Mouse (Mus musculus): Measurements from ENCODE around the gene Asf1b. TPM values are rescaled to one million over a fixed set of nuclear protein-coding genes. Genes with fewer than 3 reads are reported as not detected.
"Not testable (repeated sequence)": the region's sequence is repeated elsewhere in the genome, so short reads cannot be mapped to it uniquely, and the experiment has no call there.

Gene Asf1b
- total RNA-seq, 2 experiments from 2014 or later, result 0.37 to 0.42 TPM

GRCm38 (mm10) chr8:83955958-83956218, 581 bp downstream of the Asf1b start:
- no peak for DNase-seq (ENCODE audit: low spot score in 2 of 2)

GRCm38 (mm10) chr8:83956789-83957188, 1.5 kb downstream of the Asf1b start:
- no peak for DNase-seq (ENCODE audit: low spot score in 2 of 2)

- DNase-seq (ENCODE audit: low spot score in 2 of 2), result no peak
Measured at GRCm38 (mm10) chr8:83964015-83964765, 8.9 kb downstream of the Asf1b start.

- no peak for DNase-seq (ENCODE audit: low spot score in 2 of 2)
Measured at GRCm38 (mm10) chr8:83967701-83968100, 12.4 kb downstream of the Asf1b start.

GRCm38 (mm10) chr8:83971121-83971520, 15.8 kb downstream of the Asf1b start:
- DNase-seq (ENCODE audit: low spot score in 2 of 2), result no peak

GRCm38 (mm10) chr8:83971661-83972060, 16.4 kb downstream of the Asf1b start:
- no peak for DNase-seq (ENCODE audit: low spot score in 2 of 2)

GRCm38 (mm10) chr8:83972150-83973120, 17.1 kb downstream of the Asf1b start, which contains the start of gene Prkaca:
Gene Prkaca, plus strand, starts transcription at chr8:83972993.
- peak; percentile 99 for DNase-seq (ENCODE audit: low spot score in 2 of 2)

- DNase-seq (ENCODE audit: low spot score in 2 of 2), result no peak
Measured at GRCm38 (mm10) chr8:83973161-83974031, 18.1 kb downstream of the Asf1b start.

- no peak for DNase-seq (ENCODE audit: low spot score in 2 of 2)
Measured at GRCm38 (mm10) chr8:83974521-83974920, 19.2 kb downstream of the Asf1b start.

GRCm38 (mm10) chr8:83976101-83976630, 20.9 kb downstream of the Asf1b start:
- DNase-seq (ENCODE audit: low spot score in 2 of 2), result no peak

GRCm38 (mm10) chr8:83976779-83977350, 21.6 kb downstream of the Asf1b start:
- no peak for DNase-seq (ENCODE audit: low spot score in 2 of 2)

- DNase-seq (ENCODE audit: low spot score in 2 of 2), result no peak
Measured at GRCm38 (mm10) chr8:83977646-83978045, 22.3 kb downstream of the Asf1b start.

- no peak for DNase-seq (ENCODE audit: low spot score in 2 of 2)
Measured at GRCm38 (mm10) chr8:83978200-83978599, 22.9 kb downstream of the Asf1b start.

GRCm38 (mm10) chr8:83980250-83980649, 24.9 kb downstream of the Asf1b start:
- no peak for DNase-seq (ENCODE audit: low spot score in 2 of 2)

- no peak for DNase-seq (ENCODE audit: low spot score in 2 of 2)
Measured at GRCm38 (mm10) chr8:83980845-83981244, 25.5 kb downstream of the Asf1b start.

GRCm38 (mm10) chr8:83981533-83981932, 26.2 kb downstream of the Asf1b start:
- DNase-seq (ENCODE audit: low spot score in 2 of 2), result no peak

- DNase-seq (ENCODE audit: low spot score in 2 of 2), result no peak
Measured at GRCm38 (mm10) chr8:83982449-83982848, 27.1 kb downstream of the Asf1b start.

- not testable (repeated sequence) for DNase-seq (ENCODE audit: low spot score in 2 of 2)
Measured at GRCm38 (mm10) chr8:83983222-83983621, 27.9 kb downstream of the Asf1b start.

- DNase-seq (ENCODE audit: low spot score in 2 of 2), result no peak
Measured at GRCm38 (mm10) chr8:83989243-83989642, 33.9 kb downstream of the Asf1b start.

GRCm38 (mm10) chr8:83990170-83990569, 34.9 kb downstream of the Asf1b start:
- no peak for DNase-seq (ENCODE audit: low spot score in 2 of 2)

GRCm38 (mm10) chr8:83992488-83992887, 37.2 kb downstream of the Asf1b start:
- no peak for DNase-seq (ENCODE audit: low spot score in 2 of 2)
